Mouse (Mus musculus): ENCODE results near the gene 2810459M11Rik.
"Not testable (repeated sequence)": the region's sequence is repeated elsewhere in the genome, so short reads cannot be mapped to it uniquely, and the experiment has no call there.

2810459M11Rik gene

DNA sequence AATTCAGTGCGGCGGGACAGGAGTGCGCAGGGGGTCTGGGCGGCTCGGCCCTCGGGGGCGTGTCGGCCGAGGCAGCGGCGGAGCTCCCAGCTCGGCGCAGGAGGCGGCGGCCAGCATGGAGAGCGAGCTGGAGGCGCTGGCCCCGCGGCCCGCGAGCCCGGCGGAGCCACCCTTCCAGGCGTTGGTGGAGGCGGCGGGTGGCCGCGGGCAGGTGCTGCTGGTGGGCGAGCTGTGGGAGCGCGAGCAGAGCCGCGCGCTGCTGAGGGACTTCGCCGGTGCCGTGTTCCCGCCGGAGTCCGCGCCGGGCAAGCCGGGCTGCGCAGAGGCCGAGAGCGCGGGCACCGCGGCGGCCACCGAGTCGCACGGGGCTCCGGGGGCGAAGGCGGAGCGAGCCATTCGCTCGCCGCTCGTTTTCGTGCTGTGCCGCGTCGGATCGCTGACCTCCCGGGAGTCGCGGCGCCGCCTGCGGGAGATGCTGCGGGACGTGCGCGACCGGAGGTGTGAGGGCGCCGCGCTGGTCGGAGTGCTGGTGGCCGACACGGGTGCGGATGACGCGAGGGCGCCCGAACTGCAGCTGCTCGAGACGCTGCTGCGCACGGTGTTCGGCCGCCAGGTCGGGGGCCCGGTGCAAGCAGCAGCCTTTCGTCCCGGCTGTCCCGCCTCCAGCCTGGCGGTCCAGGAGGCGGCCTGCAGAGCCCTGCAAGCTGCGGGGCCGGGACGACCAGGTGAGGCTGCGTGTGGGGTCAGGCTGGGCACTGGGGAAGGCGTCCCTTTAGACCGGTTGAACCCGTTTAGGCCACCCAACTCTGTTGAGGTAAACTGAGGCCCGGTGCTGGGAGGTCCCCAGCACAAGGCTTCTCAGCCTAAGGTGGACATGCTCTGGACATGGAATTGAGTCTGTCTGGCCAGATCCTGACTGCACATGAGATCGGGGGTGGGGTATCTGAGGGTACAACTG is at the start of gene 2810459M11Rik:
2810459M11Rik (plus strand) TSS at position 16 of the 958 bp plus-strand sequence.
- DNase-seq: peak; percentile 53

DNA sequence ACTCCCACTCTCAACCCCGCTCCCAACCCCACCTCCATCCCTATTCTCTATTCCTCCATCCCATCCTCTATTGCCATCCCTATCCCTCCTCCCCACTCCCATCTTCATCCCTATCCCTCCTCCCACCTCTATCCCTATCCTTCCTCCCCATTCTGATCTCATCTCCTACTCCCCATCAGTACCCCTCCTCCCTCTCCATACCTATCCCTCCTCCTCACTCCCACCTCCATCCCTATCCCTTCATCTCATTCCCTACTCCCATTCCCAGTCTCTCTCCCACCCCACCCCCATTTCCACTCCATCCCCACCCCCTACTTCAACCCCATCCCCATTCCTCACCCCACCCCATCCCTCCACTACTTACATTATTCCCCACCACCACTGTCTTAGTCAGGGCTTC is 48.4 kb upstream of the 2810459M11Rik start:
- DNase-seq: no peak

DNA sequence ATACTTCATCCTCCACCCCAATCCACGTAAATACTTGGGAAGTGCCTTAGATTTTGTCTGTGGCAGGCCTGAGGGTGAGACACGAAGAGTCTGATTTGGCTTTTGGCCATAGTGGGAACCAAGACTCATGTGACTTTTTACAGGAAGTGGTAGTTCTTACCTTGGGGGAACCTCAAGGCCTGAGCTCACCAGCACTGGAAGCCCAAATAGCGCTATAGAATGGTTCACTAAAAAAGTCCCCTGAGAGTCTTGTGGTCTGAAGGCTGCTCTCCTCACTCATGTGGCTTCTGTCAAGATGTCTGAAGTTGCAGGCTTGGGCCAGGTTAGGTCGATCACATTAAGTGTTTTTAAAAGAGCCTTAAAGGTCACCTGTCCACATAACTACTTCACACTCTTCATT is 47.7 kb upstream of the 2810459M11Rik start:
- DNase-seq: no peak

DNA sequence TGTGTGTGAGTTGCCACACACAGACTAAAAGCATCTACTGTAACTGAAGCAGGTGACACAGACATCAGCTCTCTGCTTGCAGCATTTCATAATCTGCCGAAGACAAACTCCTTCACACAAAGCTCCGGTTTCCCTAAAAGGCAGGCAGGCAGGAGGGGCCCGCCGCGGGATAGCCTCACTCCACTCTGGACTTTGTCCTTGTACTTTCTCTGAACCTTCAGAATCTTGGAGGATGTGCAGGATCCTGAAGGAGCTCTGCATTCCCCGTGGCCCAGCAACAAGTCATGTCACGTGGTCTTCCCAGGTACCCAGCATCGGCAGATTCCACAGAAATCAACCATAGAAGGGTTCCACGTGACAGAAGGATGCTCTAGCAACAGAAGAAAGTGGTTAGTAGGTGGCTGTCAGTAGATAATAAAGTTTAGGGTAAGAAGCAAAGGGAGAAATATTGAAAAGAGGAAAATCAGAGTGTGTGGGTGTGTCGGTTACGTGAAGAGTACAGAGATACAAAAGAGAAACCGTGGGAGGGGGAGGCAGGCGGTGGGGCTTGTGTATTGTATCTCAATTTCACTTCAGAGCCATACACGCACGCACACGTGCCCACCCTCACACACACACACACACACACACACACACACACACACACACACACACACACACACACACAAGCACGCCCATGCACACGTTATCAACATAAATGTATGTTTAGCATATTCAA is 45.7 kb upstream of the 2810459M11Rik start:
- peak; percentile 55 for DNase-seq

DNA sequence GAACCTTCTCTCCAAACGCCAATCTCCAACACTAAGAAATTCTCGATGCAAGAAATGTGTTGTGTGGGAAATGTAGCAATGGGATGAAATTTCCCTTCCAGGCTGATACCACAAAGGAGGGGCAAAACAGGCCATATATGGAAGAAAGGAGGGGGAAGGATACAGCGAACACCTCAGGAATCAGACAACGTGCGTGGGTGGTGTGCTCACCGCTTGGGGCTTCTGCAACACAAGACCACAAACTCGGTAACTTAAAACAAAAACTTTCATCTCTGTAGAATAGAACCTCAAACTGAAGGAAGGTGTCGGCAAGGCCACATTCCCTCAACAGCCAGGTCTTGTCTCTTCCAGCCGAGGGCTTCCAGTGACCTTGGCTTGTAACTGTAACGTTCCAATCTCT is 40.1 kb upstream of the 2810459M11Rik start:
- no peak for DNase-seq

DNA sequence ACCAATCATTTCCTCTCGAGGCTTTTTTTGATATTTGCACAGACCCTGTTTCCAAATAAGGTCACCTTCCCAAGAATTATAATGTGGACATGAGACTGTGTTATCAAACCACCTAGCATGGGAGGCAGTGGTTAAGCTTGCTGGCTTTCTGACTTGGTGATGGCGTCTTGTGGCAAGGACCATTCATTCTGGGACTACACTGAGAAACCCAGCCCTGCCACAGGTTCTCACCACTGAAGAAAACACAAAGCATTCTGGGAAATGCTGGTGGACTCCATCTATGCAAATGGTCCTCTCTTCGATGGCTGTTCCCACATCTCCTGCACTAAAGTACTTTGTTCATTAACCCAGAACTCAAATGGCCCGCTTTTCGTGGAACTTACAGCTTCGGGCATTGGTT is 39.6 kb upstream of the 2810459M11Rik start:
- DNase-seq: no peak

DNA sequence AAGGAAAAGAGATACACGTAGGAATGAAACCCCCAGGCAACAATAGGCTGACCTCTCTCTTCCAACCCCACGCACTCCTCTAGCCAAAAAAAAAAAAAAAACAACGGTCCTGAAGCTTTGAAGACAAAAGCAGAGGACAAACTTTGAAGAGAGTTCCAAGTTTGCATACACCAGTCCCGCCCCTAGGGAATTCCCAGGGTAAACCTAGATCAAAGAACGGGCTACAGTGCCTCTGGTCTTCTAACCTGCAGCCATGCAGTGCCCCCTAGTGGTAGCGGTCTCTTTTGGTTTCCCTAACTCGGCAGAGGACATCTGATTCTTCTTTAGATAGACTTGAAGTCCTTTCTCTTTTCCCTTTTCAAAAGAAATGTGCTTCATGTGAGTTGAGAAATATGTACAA is 37.9 kb upstream of the 2810459M11Rik start:
- peak; percentile 89 for DNase-seq

DNA sequence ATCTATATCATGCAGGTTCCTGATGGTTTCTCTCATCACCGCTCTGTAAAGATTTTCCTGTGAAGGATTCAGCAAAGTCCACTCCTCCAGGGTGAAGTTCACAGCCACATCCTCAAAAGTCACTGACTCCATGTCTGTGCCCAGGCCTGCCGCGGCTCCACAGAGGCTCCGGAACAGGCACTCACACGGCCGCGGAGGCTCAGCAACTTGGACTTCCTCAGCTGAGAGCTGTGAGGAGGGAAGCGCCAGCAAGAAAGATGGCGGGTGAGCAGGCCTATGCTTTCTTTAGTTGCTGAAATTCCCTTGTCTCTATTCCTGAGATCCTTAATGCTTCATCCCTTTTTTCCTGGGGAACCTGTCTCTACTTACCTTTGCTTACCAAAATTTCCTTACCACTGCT is 29.9 kb upstream of the 2810459M11Rik start:
- not testable (repeated sequence) for DNase-seq

DNA sequence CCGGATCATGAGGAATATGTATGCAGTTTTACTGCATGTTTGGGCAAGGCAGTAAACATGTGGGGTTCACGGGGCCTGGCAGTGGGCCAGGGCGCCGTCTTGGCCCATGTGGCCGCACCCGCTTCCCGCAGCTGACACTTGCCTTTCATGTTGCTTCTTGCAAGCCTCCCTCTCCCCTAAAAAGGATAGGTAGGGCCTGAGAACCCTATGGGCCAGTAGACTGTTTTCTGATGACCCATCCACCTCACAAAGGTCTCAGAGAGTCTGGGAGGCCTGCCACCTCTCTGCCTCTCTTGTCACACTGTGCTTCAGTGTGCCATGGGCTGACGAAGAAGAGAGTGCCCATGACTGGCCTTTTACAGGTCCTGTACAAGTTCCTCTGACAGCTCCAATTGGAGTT is 29.1 kb upstream of the 2810459M11Rik start, which contains the start of gene Spata3:
Spata3 (plus strand) TSS at position 301 of the 400 bp plus-strand sequence.
- DNase-seq: no peak

DNA sequence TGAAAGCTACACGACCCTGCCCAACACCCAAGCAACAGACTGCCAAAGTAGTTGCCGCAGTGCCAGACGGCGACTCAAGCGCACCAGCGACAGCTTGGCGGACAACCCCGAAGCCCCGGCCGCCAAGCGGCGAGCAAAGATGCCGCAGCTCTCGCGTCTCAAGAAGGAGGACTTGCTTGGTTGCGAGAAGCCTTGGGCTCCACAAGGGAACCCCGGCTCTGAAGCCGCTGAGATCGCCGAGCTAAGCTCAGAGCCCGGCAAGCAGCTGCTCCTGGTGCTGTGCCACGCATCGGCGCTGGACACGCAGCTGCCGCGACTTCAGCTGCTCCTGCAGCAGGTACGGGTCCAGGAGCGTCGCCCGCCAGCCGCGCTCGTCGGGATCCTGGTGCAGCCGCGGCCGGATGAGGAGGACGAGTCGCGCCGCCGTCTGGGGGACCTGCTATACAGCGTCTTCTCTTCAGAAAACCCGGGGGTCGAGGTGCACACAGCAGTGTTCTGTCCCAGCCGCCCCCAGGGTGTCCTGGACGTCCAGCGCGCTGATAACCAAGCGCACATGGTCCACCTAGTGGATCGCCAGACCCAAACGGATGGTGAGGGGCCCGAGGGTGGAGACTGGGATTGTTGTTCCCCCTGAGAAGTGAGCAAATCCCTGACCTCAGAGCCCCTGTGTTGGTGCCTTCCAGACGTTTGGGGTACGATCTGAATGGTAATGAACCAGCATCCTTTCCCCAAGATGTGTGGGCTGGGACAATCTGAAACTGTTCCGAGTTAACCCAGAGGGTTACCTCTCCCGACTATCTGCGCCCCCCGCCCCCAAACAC is 27.2 kb upstream of the 2810459M11Rik start:
- peak; percentile 72 for DNase-seq

DNA sequence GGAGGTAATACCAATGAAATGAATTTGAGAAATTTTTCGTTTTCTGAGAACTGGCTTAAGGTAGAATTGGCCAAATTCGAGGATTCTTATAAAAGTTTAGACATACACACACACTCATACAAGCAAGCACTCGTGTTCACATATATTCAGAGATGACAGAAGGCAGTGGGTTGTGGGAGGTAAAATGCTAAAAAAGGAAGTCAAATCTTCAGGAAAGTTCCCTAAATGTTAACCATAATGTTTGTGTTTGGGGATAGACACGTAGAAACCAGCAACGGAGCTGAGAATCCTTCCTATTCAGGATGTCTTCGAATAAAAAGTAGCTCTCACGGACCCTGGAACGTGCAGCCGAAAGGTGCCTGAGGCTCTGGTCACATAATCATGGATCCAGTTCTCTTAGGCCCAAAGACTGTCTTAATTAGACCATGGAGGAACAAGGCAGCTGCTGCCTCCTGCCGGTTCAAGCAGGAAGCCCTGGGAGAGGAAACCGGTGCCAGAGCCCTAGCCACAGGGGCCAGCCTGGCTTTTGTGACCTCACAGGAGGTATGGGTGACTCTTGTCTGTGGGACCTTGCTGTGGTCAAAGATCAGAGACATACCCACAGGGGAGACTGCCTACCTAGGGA is 24.2 kb upstream of the 2810459M11Rik start:
- peak; percentile 26 for DNase-seq

DNA sequence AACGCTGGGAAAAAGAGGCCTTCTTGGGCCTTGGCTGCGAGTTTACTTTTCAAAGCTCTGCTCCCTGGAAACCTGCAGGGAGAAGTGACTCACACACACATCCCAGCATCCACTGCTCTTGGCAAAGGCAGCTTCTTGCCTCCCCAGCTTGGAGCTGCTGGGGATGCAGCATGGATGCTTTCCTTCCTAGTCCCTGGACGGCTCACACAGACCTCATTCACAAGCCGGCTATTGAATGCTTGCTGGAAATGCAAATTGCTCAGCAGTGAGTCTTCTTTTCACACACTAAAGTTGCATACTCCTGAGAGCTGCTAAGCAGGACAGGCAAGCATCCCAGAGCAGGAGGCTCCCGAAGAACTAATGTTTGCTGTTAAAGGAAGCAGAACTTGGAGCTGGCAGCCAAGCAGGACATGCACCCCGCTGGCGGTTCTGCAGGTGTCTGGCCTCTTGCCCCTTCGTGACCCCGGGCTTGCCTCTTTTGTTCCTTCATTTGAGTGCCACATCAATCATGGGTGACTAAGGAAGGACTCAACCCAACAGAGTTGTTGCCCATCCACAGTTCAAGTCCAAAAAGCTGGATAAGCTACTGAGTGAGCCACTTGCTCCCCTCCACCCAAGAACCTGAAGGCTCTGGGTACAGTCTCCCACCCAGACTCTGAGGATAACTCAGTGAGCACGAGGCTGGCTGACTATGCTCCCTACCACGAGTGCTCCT is 13.2 kb upstream of the 2810459M11Rik start:
- peak; percentile 85 for DNase-seq

DNA sequence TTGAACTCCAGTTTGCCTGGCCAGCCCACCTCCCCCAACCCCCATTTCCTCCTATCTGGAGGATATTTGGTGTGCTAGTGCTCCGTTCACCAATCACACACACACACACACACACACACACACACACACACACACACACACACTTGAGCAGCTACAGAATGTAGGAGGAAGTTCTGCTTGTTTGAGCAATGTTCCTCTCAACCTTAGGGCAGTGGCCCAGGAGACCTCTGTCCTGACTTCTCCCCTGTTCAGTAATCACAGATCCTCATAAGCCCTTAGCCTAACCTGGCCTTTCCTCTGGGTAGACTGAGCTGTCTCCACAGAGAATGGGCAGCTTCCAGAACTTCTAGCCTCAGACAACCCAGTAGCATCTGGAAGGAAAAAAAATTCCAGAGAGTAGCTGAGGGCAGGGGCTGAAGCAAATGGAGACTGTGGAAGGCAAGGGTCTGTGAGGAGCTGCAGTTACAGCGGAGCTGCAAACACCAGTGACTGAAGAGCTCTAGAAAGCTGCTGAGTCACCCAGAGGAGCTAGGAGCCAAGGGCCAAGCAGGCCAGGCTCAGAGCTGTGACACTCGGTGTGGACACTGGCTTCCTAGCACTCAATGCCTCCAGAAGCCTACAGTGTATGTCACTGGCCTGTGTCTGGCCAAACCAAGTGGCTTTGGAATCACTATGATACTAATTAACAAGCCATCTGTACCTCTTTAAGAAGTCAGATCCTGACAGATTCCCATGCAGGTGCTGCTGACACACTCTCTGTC is 7.3 kb upstream of the 2810459M11Rik start:
- DNase-seq: no peak

DNA sequence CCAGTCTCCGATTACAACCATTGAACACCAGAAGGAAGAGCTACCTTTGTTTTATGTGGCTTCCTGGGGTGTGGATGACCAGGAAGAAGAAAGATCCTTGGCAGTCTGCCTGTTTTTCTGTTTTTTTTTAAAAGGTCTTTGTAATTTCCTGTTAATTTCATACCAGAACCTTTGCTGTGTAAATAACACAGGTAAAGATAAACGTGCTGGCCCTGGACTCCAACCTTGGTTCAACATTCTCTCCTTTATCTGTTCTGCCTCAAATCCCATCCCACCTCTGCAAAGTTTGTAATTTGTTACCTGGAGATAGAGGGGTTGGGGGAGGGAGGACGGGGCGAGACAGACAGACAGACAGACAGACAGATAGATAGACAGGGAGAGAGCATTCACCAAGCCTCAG is 5.5 kb upstream of the 2810459M11Rik start:
- DNase-seq: no peak

DNA sequence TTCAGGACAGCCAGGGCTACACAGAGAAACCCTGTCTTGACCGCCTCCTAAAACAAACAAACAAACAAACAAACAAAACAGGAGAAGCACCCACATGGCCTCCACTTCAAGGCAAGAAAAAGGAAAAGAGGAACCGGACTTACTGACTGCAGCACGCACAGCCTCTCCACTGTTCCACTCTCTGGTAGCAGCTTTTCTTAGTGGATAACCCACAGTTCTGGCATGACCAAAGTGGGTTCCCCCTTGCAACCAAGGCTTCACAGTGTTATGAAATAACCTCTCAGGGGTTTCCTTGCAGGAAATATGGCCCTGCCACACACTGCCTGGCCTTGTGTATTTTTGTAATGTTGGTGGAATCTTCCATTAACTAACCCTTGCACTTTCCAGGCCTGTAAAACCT is 4.8 kb upstream of the 2810459M11Rik start:
- DNase-seq: no peak

DNA sequence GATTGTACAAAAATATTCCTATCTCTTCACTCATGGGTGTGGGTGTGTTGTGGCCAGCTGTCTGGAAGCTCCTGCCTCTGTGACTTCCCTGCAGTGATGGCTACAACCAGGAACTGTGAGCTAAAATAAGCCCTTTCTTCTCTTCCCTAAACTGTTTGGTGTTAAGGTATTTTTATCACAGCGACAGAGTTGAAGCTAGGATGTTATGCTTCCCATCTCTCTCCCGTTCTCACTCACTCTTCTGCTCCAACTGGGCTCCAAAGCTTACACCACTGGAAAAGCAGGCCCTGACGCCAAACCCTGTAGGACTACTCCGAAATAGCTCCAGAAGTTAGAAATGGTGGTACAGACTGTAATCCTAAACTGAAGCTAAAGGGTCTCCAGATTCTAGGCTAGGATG is 607 bp upstream of the 2810459M11Rik start:
- no peak for DNase-seq

DNA sequence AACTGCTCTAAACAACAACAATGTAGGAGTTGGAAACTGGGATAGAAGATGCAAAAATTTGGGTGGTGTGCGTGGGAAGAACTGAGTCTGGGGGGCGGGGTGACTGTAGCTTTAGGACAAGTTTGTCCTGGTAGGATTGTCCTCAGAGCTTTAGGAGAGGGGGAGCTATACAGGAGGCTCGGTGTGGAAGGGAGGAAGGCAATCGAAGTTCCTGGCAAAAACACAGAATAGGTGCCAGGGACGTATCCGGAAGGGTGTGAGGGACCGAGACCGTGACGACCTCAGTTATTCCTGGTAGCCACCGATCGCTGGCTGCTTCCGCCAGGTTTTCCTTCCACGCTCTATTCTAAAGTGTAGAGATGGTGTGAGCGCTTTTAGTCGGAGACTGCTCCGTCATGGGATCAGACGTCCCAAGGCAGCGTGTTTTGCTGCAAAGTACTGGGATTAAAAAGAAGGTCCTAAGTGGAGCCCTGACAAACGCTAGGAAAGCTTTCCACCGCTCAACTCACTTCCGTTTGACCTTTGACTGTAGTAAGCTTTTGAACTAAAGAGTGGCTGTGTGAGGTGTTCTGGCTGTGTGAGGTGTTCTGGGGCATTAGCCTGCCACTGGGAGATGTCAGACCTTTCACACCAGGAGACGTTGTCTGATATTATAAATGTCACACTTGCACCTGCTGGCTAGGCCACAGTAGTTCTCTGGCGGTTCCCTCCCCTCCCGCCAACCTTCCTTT is 1.3 kb downstream of the 2810459M11Rik start:
- no peak for DNase-seq

DNA sequence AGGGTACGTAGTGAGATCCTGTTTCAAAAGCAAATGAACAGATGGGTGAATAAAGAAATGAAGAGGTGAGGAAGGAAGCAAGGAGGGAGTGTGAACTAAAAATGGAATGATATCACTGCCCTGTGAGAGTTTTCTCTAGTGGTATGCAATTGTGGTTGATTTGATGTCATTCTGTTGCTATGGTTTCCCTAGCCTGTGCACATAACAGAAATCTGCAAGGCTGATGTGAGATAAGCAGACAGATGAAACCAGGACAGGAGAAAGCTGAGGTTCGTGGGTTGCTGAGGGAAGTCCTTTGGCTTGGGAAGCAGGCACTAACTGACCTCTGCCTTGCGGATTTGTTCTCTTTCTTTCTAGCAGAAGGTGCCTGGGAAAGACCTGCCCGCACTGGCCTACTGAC is 2.6 kb downstream of the 2810459M11Rik start:
- no peak for DNase-seq

DNA sequence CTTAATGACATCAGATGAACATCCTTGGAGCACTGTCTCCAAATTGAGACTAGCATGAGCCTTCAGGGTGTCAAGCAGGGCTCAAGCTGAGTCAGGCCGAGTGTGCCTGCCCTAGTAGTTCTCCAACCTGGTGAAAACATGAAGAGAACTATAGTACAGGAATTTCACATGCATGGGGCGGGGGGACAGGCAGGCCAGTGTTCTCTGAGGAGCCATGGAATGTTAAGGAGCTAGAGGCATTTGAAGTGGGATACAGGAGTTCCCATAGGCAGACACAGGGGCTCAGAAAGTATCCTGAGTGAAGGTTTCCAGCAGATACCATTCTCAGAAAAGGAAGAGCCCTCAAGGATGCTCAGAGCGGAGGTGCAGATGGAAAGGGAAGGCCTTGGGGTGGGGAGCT is 3.1 kb downstream of the 2810459M11Rik start:
- no peak for DNase-seq

DNA sequence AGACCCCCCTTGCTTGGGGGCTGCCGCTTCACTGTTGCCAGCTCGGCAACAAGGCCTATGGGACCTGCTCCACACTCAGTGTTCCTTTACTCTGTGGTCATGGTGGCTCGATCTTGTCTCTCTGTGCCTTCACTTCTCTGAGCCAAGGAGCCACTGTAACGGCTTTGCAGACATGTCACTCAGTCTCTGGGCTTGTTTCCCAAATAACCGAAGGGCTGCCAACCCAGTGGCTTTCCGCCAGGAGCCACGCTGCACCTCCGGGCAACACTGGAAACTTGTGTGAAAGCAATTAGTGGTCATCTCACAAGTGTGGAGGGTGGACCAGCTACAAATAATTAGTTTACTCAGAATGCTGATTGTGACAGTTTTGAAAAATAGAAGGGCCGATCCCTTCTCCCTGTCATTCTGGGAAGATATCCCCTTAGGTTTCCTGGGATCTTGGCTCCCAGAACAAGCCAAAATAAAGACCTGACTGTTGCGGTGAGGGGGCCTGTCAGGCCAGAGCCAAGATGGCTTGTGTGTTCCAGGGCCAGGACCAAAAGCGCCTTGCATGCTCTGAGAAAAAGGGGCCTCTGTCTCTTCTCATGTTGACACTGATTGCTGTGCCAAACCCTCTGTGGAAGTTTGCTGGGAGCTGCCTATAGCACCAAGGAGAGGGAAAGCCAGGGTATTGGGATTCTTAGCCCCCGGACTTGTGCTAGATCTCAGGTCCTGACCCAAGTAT is 7.7 kb downstream of the 2810459M11Rik start:
- DNase-seq: peak; percentile 48

Measured in right cerebral cortex, adult 18-20 months (tissue).